Mouse (Mus musculus) hindbrain, embryonic 14.5 days (tissue): ENCODE data around the gene Nedd8. TPM values are rescaled to one million over a fixed set of nuclear protein-coding genes. Genes with fewer than 3 reads are reported as not detected.

ENCODE experiments used
- ATAC-seq: fragments of 200-750 bp; cut with Nextera tagmentation; 2 replicates; pipeline ENCODE4 v1.8.0; 2017; ENCODE audit warnings: moderate number of reproducible peaks, mild to moderate bottlenecking, moderate TSS enrichment, moderate library complexity; ENCODE audit not compliant: low FRiP score
- DNase-seq: peaks from one replicate; pipeline ENCODE4 v3.0.0-alpha.2; 2015; ENCODE audit warnings: low spot score
- H3K27ac ChIP-seq: fragments of 300-500 bp; sonication (generic); 2 replicates; pipeline ENCODE4 v1.5.1; 2014; ENCODE audit warnings: mild to moderate bottlenecking, moderate library complexity
- H3K27me3 ChIP-seq: fragments of 300-500 bp; sonication (generic); 2 replicates; pipeline ENCODE4 v1.6.1; 2014; ENCODE audit warnings: mild to moderate bottlenecking, low read length, mixed read lengths; ENCODE audit not compliant: control insufficient read depth, insufficient read depth
- H3K36me3 ChIP-seq: fragments of 300-500 bp; sonication (generic); replicated peaks from 2 replicates; pipeline ENCODE4 v1.6.1; 2014; ENCODE audit not compliant: control insufficient read depth, insufficient read depth
- H3K4me1 ChIP-seq: fragments of 300-500 bp; sonication (generic); replicated peaks from 2 replicates; pipeline ENCODE4 v1.6.1; 2014; ENCODE audit warnings: antibody characterized with exemption, low read length, mixed read lengths; ENCODE audit not compliant: control insufficient read depth, insufficient read depth
- H3K4me2 ChIP-seq: fragments of 300-500 bp; sonication (generic); replicated peaks from 2 replicates; pipeline ENCODE4 v1.6.1; 2014; ENCODE audit warnings: mild to moderate bottlenecking, moderate library complexity
- H3K4me3 ChIP-seq: fragments of 300-500 bp; sonication (generic); replicated peaks from 2 replicates; pipeline ENCODE4 v1.5.1; 2014; ENCODE audit warnings: mild to moderate bottlenecking, low read length
- H3K9ac ChIP-seq: fragments of 300-500 bp; sonication (generic); 2 replicates; pipeline ENCODE4 v1.6.1; 2014
- H3K9me3 ChIP-seq: fragments of 300-500 bp; sonication (generic); 2 replicates; pipeline ENCODE4 v1.6.1; 2016; ENCODE audit warnings: low read length; ENCODE audit not compliant: control insufficient read depth
- WGBS: fragments of 180-500 bp; shearing (Covaris S2); extraction: QIAGEN DNeasy Blood & Tissue Kit; methylation state at CpG from one replicate; pipeline ENCODE4 v1.1.7; 2014; 5-methylcytosine and 5-hydroxymethylcytosine counted together
- polyA plus RNA-seq: library from polyadenylated mRNA; unstranded; fragments of >200 nt; fragmentation: Nextera tagmentation; extraction: Ambion mirVana; gene quantifications from 2 replicates; pipeline ENCODE4 v1.2.1, GENCODE M21; 2014

Gene Nedd8
- polyA plus RNA-seq, 1 experiment from 2014 or later = 612 TPM

GRCm38 (mm10) chr14:55649884-55650283 is 22.0 kb downstream of the Nedd8 start, which contains the start of gene Tssk4:
Tssk4 (plus strand) TSS chr14:55650184.
- no peaks in the 10 kb centered on the region for H3K9me3 ChIP-seq
- no peak within 1 kb of the TSS for H3K9ac ChIP-seq
- no peaks in the 10 kb centered on the region; the same call in 1 of the 2 replicates for H3K36me3 ChIP-seq
- no peak within 1 kb of the TSS for H3K4me2 ChIP-seq
- no peak within 1 kb of the TSS for H3K4me3 ChIP-seq
- WGBS = 95% methylated on average over 2 of the region's 2 CpGs
- DNase-seq (no peak), ATAC-seq (no peak)
- no peak within 1 kb of the TSS for H3K27ac ChIP-seq
- no peaks in the 10 kb centered on the region for H3K27me3 ChIP-seq
- peaks cover 3% of the 10 kb centered on the region; the same call in 1 of the 2 replicates for H3K4me1 ChIP-seq

GRCm38 (mm10) chr14:55644261-55644888 is 27.5 kb downstream of the Nedd8 start:
- Histone ChIP-seq H3K27me3 (no peaks in the 10 kb centered on the region), H3K4me2 (peak overlapping the region; percentile 80), H3K4me3 (peak overlapping the region; percentile 85), H3K27ac (no peak overlapping the region), H3K9me3 (no peaks in the 10 kb centered on the region), H3K36me3 (peaks cover 12% of the 10 kb centered on the region), H3K9ac (peak overlapping the region; percentile 84), H3K4me1 (peaks cover 21% of the 10 kb centered on the region)
- DNase-seq = no peak
- ATAC-seq = no peak
- WGBS = 34% methylated on average over 17 of the region's 17 CpGs

GRCm38 (mm10) chr14:55643060-55643907 is 28.6 kb downstream of the Nedd8 start, which contains the start of gene Tm9sf1:
Tm9sf1 (minus strand) TSS chr14:55643806.
- H3K4me3 ChIP-seq = peak within 1 kb of the TSS; percentile 85
- peak within 1 kb of the TSS; percentile 80 for H3K4me2 ChIP-seq
- peak within 1 kb of the TSS; percentile 97 for H3K27ac ChIP-seq
- H3K36me3 ChIP-seq = peaks cover 22% of the 10 kb centered on the region
- peak within 1 kb of the TSS; percentile 84 for H3K9ac ChIP-seq
- H3K4me1 ChIP-seq = peaks cover 21% of the 10 kb centered on the region
- DNase-seq (peak; percentile 78), ATAC-seq (peak; percentile 90)
- no peaks in the 10 kb centered on the region for H3K27me3 ChIP-seq
- WGBS = under 1% methylated on average over 89 of the region's 89 CpGs
- H3K9me3 ChIP-seq = no peaks in the 10 kb centered on the region

- Histone ChIP-seq H3K4me3 (peak overlapping the region; percentile 85), H3K4me2 (peak overlapping the region; percentile 80), H3K27me3 (no peaks in the 10 kb centered on the region), H3K4me1 (peaks cover 21% of the 10 kb centered on the region), H3K27ac (peak overlapping the region; percentile 97), H3K9me3 (no peaks in the 10 kb centered on the region), H3K9ac (peak overlapping the region; percentile 84), H3K36me3 (peaks cover 28% of the 10 kb centered on the region)
- ATAC-seq = peak; percentile 29
- WGBS = 21% methylated on average over 8 of the region's 8 CpGs
- no peak for DNase-seq
These were observed 29.3 kb downstream of the Nedd8 start for GRCm38 (mm10) chr14:55642679-55643059.

- WGBS = 97% methylated on average over 13 of the region's 13 CpGs
- DNase-seq (no peak), ATAC-seq (no peak)
- no peaks in the 10 kb centered on the region for H3K9me3 ChIP-seq
- no peak overlapping the region for H3K9ac ChIP-seq
- H3K36me3 ChIP-seq = peaks cover 42% of the 10 kb centered on the region
- no peaks in the 10 kb centered on the region for H3K27me3 ChIP-seq
- H3K27ac ChIP-seq = no peak overlapping the region
- peaks cover 25% of the 10 kb centered on the region for H3K4me1 ChIP-seq
- H3K4me3 ChIP-seq = no peak overlapping the region
- H3K4me2 ChIP-seq = no peak overlapping the region
These were observed 30.6 kb downstream of the Nedd8 start for GRCm38 (mm10) chr14:55641291-55641690.

GRCm38 (mm10) chr14:55640816-55641215 is 31.1 kb downstream of the Nedd8 start:
- H3K4me1 ChIP-seq = peaks cover 29% of the 10 kb centered on the region
- H3K27me3 ChIP-seq = no peaks in the 10 kb centered on the region
- DNase-seq (no peak), ATAC-seq (no peak)
- no peak overlapping the region for H3K9ac ChIP-seq
- peaks cover 45% of the 10 kb centered on the region for H3K36me3 ChIP-seq
- H3K4me2 ChIP-seq = no peak overlapping the region
- H3K27ac ChIP-seq = no peak overlapping the region
- 96% methylated on average over 14 of the region's 14 CpGs for WGBS
- H3K9me3 ChIP-seq = no peaks in the 10 kb centered on the region
- no peak overlapping the region for H3K4me3 ChIP-seq

GRCm38 (mm10) chr14:55637795-55638194 is 34.1 kb downstream of the Nedd8 start, which contains the start of gene Gm49378:
Gm49378 (minus strand) TSS chr14:55637895.
- WGBS = 96% methylated on average over 9 of the region's 9 CpGs
- Histone ChIP-seq H3K4me2 (no peak within 1 kb of the TSS), H3K9me3 (no peaks in the 10 kb centered on the region), H3K27ac (no peak within 1 kb of the TSS), H3K4me3 (no peak within 1 kb of the TSS), H3K9ac (no peak within 1 kb of the TSS), H3K4me1 (peaks cover 24% of the 10 kb centered on the region), H3K36me3 (peaks cover 59% of the 10 kb centered on the region), H3K27me3 (no peaks in the 10 kb centered on the region)
- DNase-seq (no peak), ATAC-seq (no peak)

- H3K4me1 ChIP-seq = peaks cover 17% of the 10 kb centered on the region
- ATAC-seq = peak; percentile 91
- H3K9ac ChIP-seq = peak within 1 kb of the TSS; percentile 81
- WGBS = 2% methylated on average over 33 of the region's 33 CpGs
- H3K9me3 ChIP-seq = no peaks in the 10 kb centered on the region
- no peaks in the 10 kb centered on the region for H3K27me3 ChIP-seq
- peak; percentile 89 for DNase-seq
- peak within 1 kb of the TSS; percentile 69 for H3K4me3 ChIP-seq
- H3K4me2 ChIP-seq = peak within 1 kb of the TSS; percentile 90
- H3K36me3 ChIP-seq = peaks cover 80% of the 10 kb centered on the region
- peak within 1 kb of the TSS; percentile 67 for H3K27ac ChIP-seq
These were observed 36.4 kb downstream of the Nedd8 start, which contains the start of gene Ipo4 for GRCm38 (mm10) chr14:55635523-55636007. Ipo4 (minus strand) TSS chr14:55635957.
